ENCODE assay signal across 10 mouse cellular contexts in genomic region chr17:32110424-32110823, GRCm38 (mm10). TPM values are rescaled to one million over a fixed set of nuclear protein-coding genes. Genes with fewer than 3 reads are reported as not detected.
DNase-seq lines count a peak whose midpoint lies in the region; ATAC-seq and TF ChIP-seq lines count a peak whose summit lies in the region.
"Had no signal": no experiment of that assay in that cellular context is flagged by ENCODE, and none has a peak within 500 bp of the region (broad histone marks: within the 10 kb centered on the region; RNA-seq: fewer than 3 reads in every experiment).

No protein-coding gene starts in this region.

- peaks cover 14 to 29% of the 10 kb centered on the region in 2 experiments for H3K4me1 ChIP-seq in heart, embryonic 14.5 days (ENCODE audit: control insufficient read depth in 2 of 2, insufficient read depth in 2 of 2, low read length in 2 of 2)
- peaks cover 95% of the 10 kb centered on the region for H3K4me1 ChIP-seq in liver, embryonic 13.5 days (replicated peaks)
- H3K4me1 ChIP-seq in hindbrain, postnatal 0 days (ENCODE audit: insufficient read depth, low read length), result peaks cover 6% of the 10 kb centered on the region

- no peaks in the 10 kb centered on the region for H3K27me3 ChIP-seq in heart, embryonic 14.5 days (ENCODE audit: control insufficient read depth, insufficient read depth, low read length)
- no peaks in the 10 kb centered on the region for H3K27me3 ChIP-seq in liver, embryonic 13.5 days
- H3K27me3 ChIP-seq in hindbrain, postnatal 0 days (ENCODE audit: insufficient read depth, low read length), result no peaks in the 10 kb centered on the region
- H3K27me3 ChIP-seq: midbrain, embryonic 15.5 days had no signal

- H3K27ac ChIP-seq in heart, embryonic 14.5 days (replicated peaks in 1 of 2; ENCODE audit: control insufficient read depth in 1 of 2, insufficient read depth in 1 of 2, low read depth in 2 of 2, low read length in 2 of 2), result peak overlapping the region; percentile 41 to 46; a peak in 3 of 4 replicates
- H3K27ac ChIP-seq in liver, embryonic 13.5 days, result peak overlapping the region; percentile 98
- no peak overlapping the region for H3K27ac ChIP-seq in hindbrain, postnatal 0 days
- H3K27ac ChIP-seq: hindbrain, embryonic 15.5 days; midbrain, embryonic 15.5 days had no signal

- TF ChIP-seq CTCF in hindbrain, postnatal 0 days (IDR thresholded peaks at IDR 0.05; ENCODE audit: low read depth), result no peak

- peak; percentile 35 to 67 for DNase-seq in lung, adult 18-20 months
- no peak for DNase-seq in lung, postnatal 4 days
- DNase-seq in adrenal gland, adult (ENCODE audit: inconsistent age in 2 of 2, low spot score in 1 of 2), result peak; percentile 90 to 94
- no peak for DNase-seq in liver, embryonic 13.5 days
- no peak for DNase-seq in frontal cortex, adult 2 months (ENCODE audit: extremely low spot score in 1 of 2, low spot score in 1 of 2)
- no peak for DNase-seq in hindbrain, postnatal 0 days (ENCODE audit: low spot score)
- no peak for DNase-seq in retina, postnatal 1 day

- no peak for ATAC-seq in heart, embryonic 14.5 days (ENCODE audit: insufficient number of reproducible peaks, insufficient read depth, low FRiP score, low read depth)
- ATAC-seq in liver, embryonic 13.5 days (ENCODE audit: low read depth), result no peak
- ATAC-seq in hindbrain, postnatal 0 days, result no peak
- ATAC-seq: midbrain, embryonic 15.5 days had no signal

- no peaks in the 10 kb centered on the region for H3K9me3 ChIP-seq in heart, embryonic 14.5 days (ENCODE audit: control insufficient read depth, low read length)
- H3K9me3 ChIP-seq in liver, embryonic 13.5 days (replicated peaks), result no peaks in the 10 kb centered on the region
- no peaks in the 10 kb centered on the region for H3K9me3 ChIP-seq in hindbrain, postnatal 0 days (ENCODE audit: low read length)
- H3K9me3 ChIP-seq: hindbrain, embryonic 15.5 days; midbrain, embryonic 15.5 days had no signal

- H3K36me3 ChIP-seq in heart, embryonic 14.5 days (ENCODE audit: control insufficient read depth, insufficient read depth, low read length), result no peaks in the 10 kb centered on the region
- H3K36me3 ChIP-seq in liver, embryonic 13.5 days, result no peaks in the 10 kb centered on the region
- no peaks in the 10 kb centered on the region for H3K36me3 ChIP-seq in hindbrain, postnatal 0 days (ENCODE audit: insufficient read depth, low read length)
- H3K36me3 ChIP-seq: hindbrain, embryonic 15.5 days; midbrain, embryonic 15.5 days had no signal

- WGBS in heart, embryonic 14.5 days, result 25% methylated on average over 2 of the region's 2 CpGs
- 55% methylated on average over 2 of the region's 2 CpGs for WGBS in liver, embryonic 13.5 days (ENCODE audit: insufficient replicate concordance)
- WGBS in hindbrain, postnatal 0 days, result 46% methylated on average over 2 of the region's 2 CpGs

- H3K4me3 ChIP-seq in heart, embryonic 14.5 days (ENCODE audit: control insufficient read depth in 1 of 2, insufficient read depth in 1 of 2, low read depth in 1 of 2, low read length in 2 of 2), result no peak overlapping the region
- H3K4me3 ChIP-seq in liver, embryonic 13.5 days (replicated peaks), result no peak overlapping the region
- no peak overlapping the region for H3K4me3 ChIP-seq in hindbrain, postnatal 0 days (ENCODE audit: low read length)
- H3K4me3 ChIP-seq: hindbrain, embryonic 15.5 days; midbrain, embryonic 15.5 days had no signal

- no peak overlapping the region for H3K4me2 ChIP-seq in heart, embryonic 14.5 days (ENCODE audit: low read length)
- 0 out of 2 replicates have a peak overlapping the region, but pooled peaks have one; percentile 96 for H3K4me2 ChIP-seq in liver, embryonic 13.5 days
- H3K4me2 ChIP-seq in hindbrain, postnatal 0 days (ENCODE audit: low read depth, low read length), result no peak overlapping the region
- H3K4me2 ChIP-seq: hindbrain, embryonic 15.5 days; midbrain, embryonic 15.5 days had no signal

- peak overlapping the region; percentile 3; the same call in 1 of the 2 replicates for H3K9ac ChIP-seq in heart, embryonic 14.5 days (ENCODE audit: low read length)
- peak overlapping the region; percentile 67 for H3K9ac ChIP-seq in liver, embryonic 13.5 days
- H3K9ac ChIP-seq in hindbrain, postnatal 0 days (replicated peaks; ENCODE audit: low read length), result no peak overlapping the region
- H3K9ac ChIP-seq: hindbrain, embryonic 15.5 days; midbrain, embryonic 15.5 days had no signal

RNA-seq across cellular contexts. Expression of gene Notch3, which starts 56.2 kb away (rescaled TPM):
- polyA plus RNA-seq in heart, embryonic 14.5 days (2014; fragmentation: Nextera tagmentation; extraction: Ambion mirVana), result 5.1 and 6.6 TPM in 2 replicates
- polyA plus RNA-seq in liver, embryonic 13.5 days (2015; fragmentation: Nextera tagmentation; extraction: Ambion mirVana), result 0.45 and 0.48 TPM in 2 replicates
- 7.1 and 9.5 TPM in 2 replicates for polyA plus RNA-seq in frontal cortex, adult 2 months (2012; rRNA removed)
- total RNA-seq in hindbrain, postnatal 0 days (2014; rRNA removed), result 56.3 and 68.1 TPM in 2 replicates
- polyA plus RNA-seq in hindbrain, postnatal 0 days (2015; fragmentation: Nextera tagmentation; extraction: Ambion mirVana), result 5.8 and 6.5 TPM in 2 replicates

Comparison
In these comparisons a context has a peak if more than half of its experiments do, and no peak if none do; other contexts are left out.
1. DNase-seq: peak in lung, adult 18-20 months (2 of 2) and adrenal gland, adult (2 of 2); none in lung, postnatal 4 days (0 of 2), liver, embryonic 13.5 days (single experiment), frontal cortex, adult 2 months (0 of 2), hindbrain, postnatal 0 days (single experiment) and retina, postnatal 1 day (single experiment).